Mouse (Mus musculus) NIH3T3 (cell line): Measurements from ENCODE around the gene 4933424G06Rik.
A peak's percentile ranks its signal among the peaks of the same experiment; 100 is the strongest.

Source experiments
- DNase-seq: peaks from one replicate; pipeline ENCODE4 v3.0.0-alpha.2; 2012; ENCODE audit warnings: low read depth

Gene 4933424G06Rik

GRCm38 (mm10) chr1:36769951-36770350 is 60.0 kb downstream of the 4933424G06Rik start:
- DNase-seq: no peak

GRCm38 (mm10) chr1:36770998-36771397 is 61.0 kb downstream of the 4933424G06Rik start:
- DNase-seq: no peak

GRCm38 (mm10) chr1:36772198-36772934 is 62.4 kb downstream of the 4933424G06Rik start:
- DNase-seq: peak; percentile 25

- no peak for DNase-seq
Observed at GRCm38 (mm10) chr1:36780793-36781192, 70.8 kb downstream of the 4933424G06Rik start.

DNA sequence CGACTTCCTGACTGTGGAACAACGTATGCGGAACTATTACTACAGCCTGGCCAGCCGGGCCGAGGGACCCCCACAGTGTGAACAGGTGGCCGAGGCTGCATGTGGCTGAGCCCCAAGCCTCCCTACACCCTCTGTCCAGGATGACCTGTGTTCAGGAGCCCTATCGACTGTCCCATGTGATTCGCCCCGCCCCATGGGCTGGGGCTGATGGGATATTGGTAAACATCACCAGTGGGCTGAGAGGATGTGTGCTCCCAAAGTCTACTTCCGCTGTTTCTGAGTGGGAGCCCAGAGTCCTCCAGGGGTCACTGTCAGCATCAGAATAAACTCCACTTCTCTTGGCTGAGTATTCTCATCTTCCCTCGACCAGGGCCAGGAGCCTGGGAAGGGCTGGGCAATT is 72.5 kb downstream of the 4933424G06Rik start:
- DNase-seq: no peak

- peak; percentile 77 for DNase-seq
Observed at GRCm38 (mm10) chr1:36784365-36785134, 74.6 kb downstream of the 4933424G06Rik start.

GRCm38 (mm10) chr1:36785238-36785641 is 75.3 kb downstream of the 4933424G06Rik start:
- DNase-seq: no peak

- no peak for DNase-seq
Observed at GRCm38 (mm10) chr1:36786377-36786776, 76.4 kb downstream of the 4933424G06Rik start.

- no peak for DNase-seq
Observed at GRCm38 (mm10) chr1:36789416-36789815, 79.5 kb downstream of the 4933424G06Rik start.

GRCm38 (mm10) chr1:36796711-36797110 is 86.8 kb downstream of the 4933424G06Rik start:
- no peak for DNase-seq

DNA sequence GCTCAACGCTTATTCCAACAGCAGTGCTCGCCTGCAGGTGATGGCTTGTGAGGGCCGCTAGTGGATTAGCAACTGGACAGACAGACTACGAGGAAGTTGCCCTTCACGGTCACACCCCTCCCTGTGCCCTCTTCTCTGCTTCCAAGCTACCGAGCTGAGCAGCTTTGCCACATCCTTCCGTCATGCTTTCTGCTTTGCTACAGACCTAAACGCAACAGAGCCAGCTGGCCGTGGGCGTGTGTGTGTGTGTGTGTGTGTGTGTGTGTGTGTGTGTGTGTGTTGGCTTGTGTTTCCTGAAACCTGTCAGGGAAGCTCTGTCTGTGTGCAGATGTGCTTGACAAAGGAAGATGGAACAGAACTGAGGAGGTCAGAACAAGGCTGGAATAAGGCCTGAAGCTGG is 87.5 kb downstream of the 4933424G06Rik start:
- DNase-seq: no peak

DNA sequence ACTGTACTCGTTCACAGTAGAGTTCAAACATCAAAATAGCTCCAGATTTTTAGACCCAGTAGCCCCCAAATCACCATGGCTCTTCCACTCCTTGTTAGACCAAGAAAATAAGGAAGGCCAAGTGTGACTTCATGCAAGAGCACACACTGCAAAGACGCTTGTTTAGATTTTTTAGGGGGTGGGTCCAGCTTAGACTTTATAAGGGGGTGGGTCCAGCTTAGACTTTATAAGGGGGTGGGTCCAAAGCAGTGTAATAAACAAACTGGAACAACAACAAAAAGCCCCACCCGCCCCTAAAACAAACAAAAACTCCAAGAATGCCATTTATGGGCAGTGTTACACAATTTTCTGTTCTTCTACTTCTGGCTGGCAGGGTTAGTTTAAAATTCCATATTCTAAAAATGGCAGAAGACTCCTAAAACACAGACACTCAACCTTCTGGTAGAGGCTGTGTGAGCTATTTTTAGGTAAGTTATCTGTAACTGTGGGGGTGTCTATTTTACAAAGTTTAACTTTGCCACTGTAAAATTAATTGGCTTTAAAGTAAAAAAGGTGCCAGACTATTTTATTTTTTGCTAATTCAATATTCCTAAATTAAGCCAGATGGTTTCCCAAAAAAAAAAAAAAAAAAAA is 90.5 kb downstream of the 4933424G06Rik start:
- no peak for DNase-seq

GRCm38 (mm10) chr1:36804259-36804658 is 94.3 kb downstream of the 4933424G06Rik start:
- no peak for DNase-seq

DNA sequence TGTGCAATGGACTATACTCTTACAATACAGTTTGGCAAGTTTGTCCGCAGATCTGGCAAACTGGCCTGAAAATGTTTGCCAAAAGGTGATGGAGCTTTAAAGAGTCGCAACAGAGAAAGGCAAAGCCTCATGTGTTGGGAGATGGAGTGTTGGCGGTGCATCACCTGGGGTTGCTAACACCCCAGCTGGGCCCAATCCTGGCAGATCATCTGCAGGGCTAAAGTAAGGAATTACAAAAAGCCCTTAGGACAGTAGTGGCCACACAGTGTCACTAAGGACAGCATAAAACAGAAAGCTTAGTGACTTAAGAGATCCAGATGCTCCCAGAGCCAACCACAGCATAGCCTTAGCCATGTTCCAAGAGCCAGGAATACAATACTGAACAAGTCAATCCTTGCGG is 94.9 kb downstream of the 4933424G06Rik start:
- no peak for DNase-seq

DNA sequence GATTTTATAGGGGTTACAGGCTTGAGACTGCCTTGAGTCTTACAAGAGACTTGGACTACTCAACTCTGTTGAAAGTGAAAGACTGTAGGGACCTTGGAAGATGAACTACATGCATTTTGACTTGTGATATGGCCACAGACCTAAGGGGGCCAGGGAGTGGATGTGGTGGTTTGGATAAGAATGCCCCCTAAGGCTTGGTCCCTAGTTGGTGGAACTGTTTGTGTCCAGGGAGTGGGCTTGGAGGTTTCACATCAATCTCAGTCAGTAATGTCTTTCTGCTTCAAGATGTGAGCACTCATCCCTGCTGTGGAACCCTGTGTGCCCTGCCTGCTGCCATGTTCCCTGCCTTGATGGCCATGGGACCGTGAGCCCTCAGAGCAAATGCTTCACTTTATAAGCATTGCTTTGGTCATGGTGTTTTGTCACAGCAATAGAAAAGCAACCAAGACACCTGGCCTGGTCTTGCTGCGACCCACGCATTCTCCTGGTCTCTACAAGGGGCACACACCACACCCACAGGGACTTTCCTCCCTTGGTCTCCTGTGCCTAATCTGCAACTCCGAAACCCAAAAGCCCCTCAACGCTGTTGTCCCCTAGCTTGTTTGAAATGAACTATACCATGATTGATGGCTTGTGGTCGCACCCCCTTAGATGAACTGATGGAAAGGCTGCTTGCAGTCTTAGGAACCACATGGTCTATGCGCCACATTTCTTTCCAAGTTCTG is 96.4 kb downstream of the 4933424G06Rik start:
- no peak for DNase-seq

DNA sequence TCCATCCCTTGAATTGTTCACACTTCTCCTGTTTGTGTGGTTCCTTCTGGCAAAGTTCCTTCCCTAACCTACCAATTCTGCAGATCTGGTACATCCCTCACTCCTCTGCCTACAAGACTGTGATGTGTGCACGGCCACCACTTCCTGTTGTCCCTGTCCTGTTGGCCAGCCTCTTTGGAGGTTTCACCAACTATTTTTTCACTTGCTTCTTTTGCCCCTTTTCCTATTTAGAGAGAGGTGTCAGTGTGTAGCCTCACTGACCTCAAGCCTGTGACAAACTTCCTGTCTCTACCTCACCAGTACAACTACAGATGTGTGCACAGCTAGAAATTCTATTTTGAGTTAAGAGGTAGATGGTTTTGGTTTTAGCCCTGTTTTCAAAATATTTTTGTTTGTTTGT is 97.1 kb downstream of the 4933424G06Rik start:
- no peak for DNase-seq
